Mouse (Mus musculus) frontal cortex, adult (tissue): ENCODE results near the gene Krtap19-2.
A peak's percentile ranks its signal among the peaks of the same experiment; 100 is the strongest.

Experiments
- ATAC-seq: cut with Nextera tagmentation; 2 replicates; pipeline ENCODE4 v1.9.2; 2017; ENCODE audit warnings: mild to moderate bottlenecking, moderate library complexity, mixed read lengths; ENCODE audit not compliant: low TSS enrichment

Gene Krtap19-2

GRCm38 (mm10) chr16:88874169-88874568, at the start of gene Krtap19-2:
Gene Krtap19-2 (minus strand): TSS chr16:88874269.
- ATAC-seq, result no peak

GRCm38 (mm10) chr16:88896357-88896756, 22.3 kb upstream of the Krtap19-2 start, which contains the start of gene Krtap19-5:
Gene Krtap19-5 (minus strand): TSS chr16:88896457.
- ATAC-seq, result no peak

- no peak for ATAC-seq
Observed at GRCm38 (mm10) chr16:88886870-88887269, 12.8 kb upstream of the Krtap19-2 start.

GRCm38 (mm10) chr16:88884989-88885388, 10.9 kb upstream of the Krtap19-2 start, which contains the start of gene Krtap19-4:
Gene Krtap19-4 (minus strand): TSS chr16:88885089.
- no peak for ATAC-seq

GRCm38 (mm10) chr16:88877938-88878337, 3.9 kb upstream of the Krtap19-2 start, which contains the start of gene Krtap19-3:
Gene Krtap19-3 (minus strand): TSS chr16:88878038.
- ATAC-seq, result no peak

GRCm38 (mm10) chr16:88869311-88869710, 4.8 kb downstream of the Krtap19-2 start, which contains the start of gene Krtap19-1:
Gene Krtap19-1 (minus strand): TSS chr16:88869411.
- no peak for ATAC-seq

GRCm38 (mm10) chr16:88864887-88865407, 9.1 kb downstream of the Krtap19-2 start:
- ATAC-seq, result no peak

- no peak for ATAC-seq
Observed at GRCm38 (mm10) chr16:88851450-88851849, 22.6 kb downstream of the Krtap19-2 start.

GRCm38 (mm10) chr16:88848558-88848957, 25.5 kb downstream of the Krtap19-2 start:
- ATAC-seq, result no peak

- no peak for ATAC-seq
Observed at GRCm38 (mm10) chr16:88847363-88847762, 26.7 kb downstream of the Krtap19-2 start.

- ATAC-seq, result no peak
Observed at GRCm38 (mm10) chr16:88826978-88827377, 47.1 kb downstream of the Krtap19-2 start.

GRCm38 (mm10) chr16:88826095-88826652, 47.9 kb downstream of the Krtap19-2 start, which contains the start of gene Krtap14:
Gene Krtap14 (minus strand): TSS chr16:88826145.
- ATAC-seq, result no peak

- ATAC-seq, result peak; percentile 74; the same call in 1 of the 2 replicates
Observed at GRCm38 (mm10) chr16:88823736-88824135, 50.3 kb downstream of the Krtap19-2 start.
